Mouse (Mus musculus): ENCODE data around the gene Mcoln1.

Gene Mcoln1

DNA sequence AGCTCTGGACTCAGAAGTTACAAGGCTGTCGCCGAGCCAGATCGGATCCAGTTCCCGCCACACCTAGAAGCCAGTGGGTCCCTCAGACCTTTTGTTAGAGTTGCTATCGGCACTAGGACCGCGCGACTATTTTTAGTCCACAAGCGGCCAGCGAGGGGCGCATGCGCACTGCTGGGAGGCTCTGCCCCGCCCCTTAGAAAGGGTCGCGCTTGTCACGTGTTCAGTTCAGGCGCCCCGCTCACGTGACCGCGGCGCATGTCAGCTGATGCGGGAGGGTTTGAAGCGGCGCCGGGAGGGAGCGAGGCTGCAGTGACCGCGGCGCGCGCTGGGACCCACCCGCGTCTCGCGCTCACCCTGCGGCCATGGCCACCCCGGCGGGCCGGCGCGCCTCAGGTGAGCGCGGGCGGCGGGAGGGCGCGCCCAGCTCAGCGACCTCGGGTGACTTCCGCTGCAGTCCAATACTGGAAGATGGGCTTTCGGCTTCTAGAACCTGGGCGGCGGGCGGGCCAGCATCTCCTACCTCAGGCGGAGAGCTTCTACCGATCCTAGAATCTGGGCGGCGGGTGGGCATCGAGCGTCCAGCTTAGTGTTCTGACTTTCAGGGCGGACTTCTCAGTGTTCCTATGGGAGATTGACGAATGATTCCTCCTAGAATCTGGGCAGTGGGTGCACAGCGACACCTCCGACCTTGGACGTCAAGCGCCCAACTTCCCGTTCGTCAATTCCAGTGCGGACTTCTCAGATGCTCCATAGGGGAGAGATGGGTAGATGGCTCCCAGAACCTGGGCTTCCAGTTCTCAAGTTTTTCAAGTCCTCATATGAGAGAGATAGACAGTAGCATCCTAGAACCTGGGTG, at the start of gene Mcoln1:
Gene Mcoln1 (plus strand): TSS at position 223 of the 856 bp plus-strand sequence.
- peak; percentile 91 for DNase-seq (ENCODE audit: low spot score)

DNA sequence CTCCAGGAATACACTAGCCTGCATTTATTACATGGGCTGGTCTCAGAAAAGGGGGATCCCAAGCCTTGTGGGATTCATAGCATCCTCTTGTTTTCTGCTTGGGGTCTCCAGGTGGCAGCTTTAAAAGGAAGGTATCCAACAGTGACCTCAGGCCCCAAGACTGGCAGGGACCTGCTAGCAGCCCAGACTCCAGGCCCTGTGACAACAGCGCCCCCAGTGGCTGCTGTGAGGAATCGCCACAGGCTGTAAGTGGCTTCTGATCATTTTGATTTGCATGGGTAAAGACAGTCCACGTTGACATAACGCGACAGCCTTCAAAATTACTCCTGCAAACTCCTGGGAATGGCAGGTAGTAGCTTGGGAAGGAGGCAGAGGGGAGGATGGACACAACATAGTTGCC, 49.6 kb upstream of the Mcoln1 start:
- DNase-seq (ENCODE audit: low spot score): no peak

DNA sequence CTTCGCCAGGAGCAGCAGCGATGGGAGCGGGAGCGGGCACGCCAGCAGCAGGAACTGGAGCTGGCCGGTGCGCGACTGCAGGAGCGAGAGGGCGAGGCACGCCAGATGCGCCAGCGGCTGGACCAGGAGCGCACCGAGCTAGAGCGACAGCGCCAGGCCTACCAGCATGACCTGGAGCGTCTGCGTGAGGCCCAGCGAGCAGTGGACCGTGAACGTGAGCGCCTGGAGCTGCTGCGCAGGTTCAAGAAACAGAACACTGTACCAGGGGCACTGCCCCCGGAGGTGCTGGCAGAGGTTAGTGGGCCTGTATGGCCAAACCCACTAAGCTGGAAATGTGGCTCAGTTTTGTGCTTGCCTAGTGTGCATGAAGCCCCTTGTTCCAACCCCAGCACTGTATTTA, 48.3 kb upstream of the Mcoln1 start:
- no peak for DNase-seq (ENCODE audit: low spot score)

DNA sequence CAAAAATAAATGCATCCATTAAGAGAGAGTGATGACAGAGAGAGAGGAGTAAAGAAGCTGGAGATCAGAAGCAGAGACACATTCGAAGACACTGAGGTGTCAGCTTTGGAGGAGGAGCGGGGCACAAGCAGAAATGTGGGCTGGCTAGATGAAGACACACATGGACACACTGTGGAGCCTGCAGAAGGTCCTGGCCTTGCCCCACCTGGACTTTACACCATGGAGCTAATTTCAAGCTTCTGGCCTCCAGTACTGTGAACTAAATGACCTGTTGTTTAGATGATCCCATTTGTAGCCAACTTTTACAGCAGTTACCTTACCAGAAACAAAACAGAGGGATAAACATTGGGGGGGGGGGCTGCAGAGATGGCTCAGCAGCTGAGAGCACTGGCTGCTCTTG, 37.0 kb upstream of the Mcoln1 start:
- no peak for DNase-seq (ENCODE audit: low spot score)

DNA sequence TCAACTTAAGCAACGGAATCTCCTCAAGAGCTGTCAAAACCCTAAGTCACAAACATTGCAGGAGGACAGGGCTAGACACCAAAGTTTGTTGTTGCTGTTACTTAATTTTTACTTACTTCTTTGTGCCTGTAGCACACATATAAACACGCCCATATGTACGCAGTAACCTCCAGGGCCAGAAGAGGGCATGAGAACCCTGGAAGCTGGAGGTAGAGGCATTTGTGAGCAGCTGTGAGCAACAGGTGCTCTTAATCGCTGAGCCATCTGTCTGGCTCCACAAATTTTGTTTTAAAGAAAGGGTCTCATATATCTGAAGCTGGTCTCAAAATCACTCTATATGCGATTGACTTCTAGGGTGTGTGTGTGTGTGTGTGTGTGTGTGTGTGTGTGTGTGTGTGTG, 35.9 kb upstream of the Mcoln1 start:
- DNase-seq (ENCODE audit: low spot score): no peak

DNA sequence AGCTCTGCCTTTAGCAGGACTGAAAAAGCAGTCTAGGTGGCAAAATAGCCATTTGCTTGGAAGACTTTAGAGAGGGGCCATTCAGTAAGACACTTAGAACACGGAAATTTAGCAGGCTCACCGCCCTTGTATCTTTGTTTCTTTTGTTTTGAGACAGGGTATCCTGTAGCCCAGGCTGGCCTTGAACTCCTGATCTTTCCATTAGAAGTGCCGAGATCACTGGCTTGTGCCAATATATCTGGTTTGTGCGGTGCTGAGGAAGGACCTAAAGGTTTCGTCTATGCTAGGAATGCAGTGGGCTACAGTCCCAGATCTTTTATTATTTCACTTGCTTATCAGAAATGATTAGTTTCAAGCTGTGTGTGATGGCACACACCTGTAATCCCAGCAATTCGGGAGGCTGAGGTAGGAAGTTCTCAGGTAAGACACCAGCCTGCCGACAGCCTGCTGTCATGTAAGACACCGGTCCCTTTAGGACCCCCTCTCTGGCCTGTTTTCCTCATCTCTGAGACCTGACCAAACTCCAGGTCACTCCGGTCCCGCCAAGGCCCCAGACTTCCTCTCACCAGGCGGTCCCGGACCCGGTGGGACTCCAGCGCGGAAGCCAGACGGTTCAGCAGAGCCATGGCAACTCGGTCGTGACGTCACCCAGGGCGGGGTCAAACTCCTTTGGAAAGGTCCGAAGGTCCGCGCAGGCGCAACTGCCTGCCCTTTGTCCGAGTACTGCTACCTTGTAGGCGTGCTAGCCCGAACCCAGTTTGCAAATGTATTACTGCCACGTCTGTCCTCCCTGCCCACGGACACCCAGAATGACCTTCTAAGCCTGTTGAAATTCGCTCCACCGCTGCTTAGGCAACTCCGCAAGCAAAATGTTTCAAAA, 33.0 kb upstream of the Mcoln1 start, which contains the start of gene Pex11g:
Gene Pex11g (minus strand): TSS at position 675 of the 880 bp plus-strand sequence.
- peak; percentile 95 for DNase-seq (ENCODE audit: low spot score)

DNA sequence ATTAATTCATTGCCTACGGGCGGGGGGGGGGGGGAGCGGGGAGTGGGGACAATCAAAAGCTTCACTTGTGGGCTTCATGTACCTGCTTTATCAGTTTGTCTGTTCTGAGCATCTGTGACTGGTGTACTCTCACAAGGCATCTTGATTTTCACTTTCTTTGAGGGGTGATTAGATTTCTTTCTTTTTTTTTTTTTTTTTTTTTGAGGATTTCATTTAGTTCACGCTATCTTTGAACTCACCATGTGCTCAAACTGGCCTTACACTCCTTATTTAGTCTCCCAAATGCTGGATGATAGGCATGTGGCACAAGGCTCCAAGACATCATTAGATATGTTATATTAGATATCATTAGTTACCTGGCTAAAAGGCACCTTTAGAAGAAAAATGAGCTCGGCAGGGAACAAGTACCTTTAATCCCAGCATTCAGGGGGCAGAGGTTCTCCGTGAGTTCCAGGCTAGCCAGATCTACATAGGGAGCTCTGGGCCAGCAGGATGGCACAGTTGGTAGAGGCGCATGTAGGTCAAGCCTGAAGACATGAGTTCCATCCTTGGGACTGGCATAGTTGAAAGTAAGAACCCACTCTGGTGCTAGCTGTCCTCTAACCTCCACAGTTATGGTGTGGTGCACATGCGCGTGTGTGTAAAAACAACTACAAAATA, 32.2 kb upstream of the Mcoln1 start:
- DNase-seq (ENCODE audit: low spot score): no peak

DNA sequence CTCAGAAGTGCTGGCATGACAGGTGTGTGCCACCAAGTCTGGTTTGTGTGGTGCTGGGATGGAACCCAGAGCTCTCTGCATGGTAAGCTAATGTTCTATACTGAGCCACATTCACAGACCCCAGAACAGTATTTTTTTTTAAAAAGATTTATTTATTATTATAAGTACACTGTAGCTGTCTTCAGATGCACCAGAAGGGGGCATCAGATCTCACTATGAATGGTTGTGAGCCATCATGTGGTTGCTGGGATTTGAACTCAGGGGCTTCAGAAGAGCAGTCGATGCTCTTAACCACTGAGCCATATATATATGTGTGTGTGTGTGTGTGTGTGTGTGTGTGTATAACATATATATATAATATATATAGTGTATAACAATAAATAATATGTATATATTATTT, 31.4 kb upstream of the Mcoln1 start:
- DNase-seq (ENCODE audit: low spot score): no peak

DNA sequence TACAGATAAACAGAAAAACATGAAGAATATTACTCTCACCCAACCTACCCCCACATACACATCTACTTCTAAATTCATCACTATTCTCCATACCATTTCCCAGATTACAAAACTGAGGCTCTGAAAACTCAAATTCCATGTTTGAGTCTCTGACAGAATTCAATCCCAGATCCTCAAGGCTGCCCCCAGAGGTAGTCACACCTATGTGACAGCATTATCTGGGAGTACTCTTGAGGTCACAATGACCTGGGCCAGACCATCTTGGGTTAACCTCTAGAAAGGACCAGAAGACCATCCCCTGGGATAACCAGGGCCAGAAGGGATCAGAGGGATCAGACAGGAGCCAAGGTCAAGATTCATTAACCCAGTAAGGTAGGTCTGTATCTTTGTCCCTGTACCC, 29.7 kb upstream of the Mcoln1 start, which contains the start of gene Tex45:
Gene Tex45 (plus strand): TSS at position 301 of the 400 bp plus-strand sequence.
- no peak for DNase-seq (ENCODE audit: low spot score)

DNA sequence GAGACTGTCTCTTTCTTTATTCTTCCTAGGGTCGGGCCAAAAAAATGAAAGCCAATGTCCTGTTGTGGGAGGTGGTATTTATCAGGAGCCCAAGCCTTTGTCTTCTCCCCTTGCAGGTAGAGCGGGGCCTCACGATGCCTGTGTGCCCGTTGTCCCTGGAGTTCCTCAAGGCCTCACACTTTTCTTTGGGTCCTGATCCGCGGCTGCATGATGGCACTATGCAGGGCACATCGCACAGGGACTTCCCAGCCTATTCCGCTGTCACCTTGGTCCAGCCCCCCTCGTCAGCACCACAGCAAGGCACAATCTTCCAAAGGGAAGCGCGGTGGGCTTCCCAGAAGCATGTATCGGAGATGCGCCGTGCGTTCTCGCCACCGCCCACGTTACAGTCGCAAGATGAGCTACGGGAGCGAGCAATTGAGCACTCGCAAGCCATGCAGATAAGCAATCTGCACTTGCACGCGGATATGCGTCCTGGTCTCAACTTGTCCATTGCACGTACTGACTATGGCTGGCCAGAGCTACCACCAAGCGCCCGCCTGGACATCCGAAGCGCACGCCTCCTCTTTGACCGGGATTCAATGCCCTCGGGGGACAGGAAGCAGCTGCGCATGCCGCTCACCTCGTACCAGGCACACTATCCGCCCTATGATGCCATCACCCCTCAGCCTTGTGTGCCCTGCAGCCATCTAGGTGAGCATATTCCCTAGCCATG, 24.4 kb upstream of the Mcoln1 start:
- DNase-seq (ENCODE audit: low spot score): no peak

DNA sequence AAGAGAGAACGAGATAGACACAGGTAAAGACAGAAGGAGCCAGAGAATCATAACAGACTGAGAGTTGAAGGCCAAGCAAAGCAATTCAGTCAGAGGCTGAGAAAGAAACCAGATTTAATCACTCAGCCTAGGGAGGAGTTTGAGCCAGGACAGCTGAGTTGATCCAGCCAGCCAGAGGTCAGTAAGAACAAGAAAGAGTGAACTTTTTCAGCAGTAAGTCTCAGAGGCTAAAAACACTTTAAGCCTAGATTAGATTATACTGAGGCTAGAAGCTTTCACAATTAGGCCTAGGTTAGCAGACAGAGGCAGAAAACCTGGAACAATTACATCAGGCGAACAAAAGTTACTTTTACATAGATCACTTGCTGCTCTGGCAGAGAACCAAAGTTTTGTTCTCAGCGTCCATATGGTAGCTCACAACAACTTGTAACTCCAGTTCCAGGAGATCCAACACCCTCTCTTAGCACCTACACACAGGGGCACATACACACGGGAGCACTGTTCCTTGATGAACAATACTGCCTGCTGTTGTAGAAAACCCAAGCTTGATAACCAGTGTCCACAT, 20.0 kb upstream of the Mcoln1 start:
- no peak for DNase-seq (ENCODE audit: low spot score)

DNA sequence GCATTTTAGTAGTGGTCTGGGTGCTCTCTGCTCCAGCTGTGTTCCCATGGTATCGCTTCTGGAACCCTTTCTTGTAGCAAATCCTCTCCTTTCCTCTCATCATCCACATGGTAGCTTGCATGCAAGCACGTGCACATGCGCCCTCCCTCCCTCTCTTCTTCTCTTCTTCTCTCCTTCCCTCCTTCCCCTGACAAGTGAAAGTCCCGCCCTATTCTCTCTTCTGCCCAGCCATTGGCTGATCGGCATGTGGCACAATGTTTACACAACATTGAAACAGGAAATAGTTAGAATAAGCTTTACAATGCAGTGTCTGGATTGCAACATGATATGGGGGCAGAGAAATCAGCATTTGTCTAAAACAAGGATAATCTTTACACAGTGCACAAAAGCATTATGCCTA, 18.7 kb upstream of the Mcoln1 start:
- no peak for DNase-seq (ENCODE audit: low spot score)

DNA sequence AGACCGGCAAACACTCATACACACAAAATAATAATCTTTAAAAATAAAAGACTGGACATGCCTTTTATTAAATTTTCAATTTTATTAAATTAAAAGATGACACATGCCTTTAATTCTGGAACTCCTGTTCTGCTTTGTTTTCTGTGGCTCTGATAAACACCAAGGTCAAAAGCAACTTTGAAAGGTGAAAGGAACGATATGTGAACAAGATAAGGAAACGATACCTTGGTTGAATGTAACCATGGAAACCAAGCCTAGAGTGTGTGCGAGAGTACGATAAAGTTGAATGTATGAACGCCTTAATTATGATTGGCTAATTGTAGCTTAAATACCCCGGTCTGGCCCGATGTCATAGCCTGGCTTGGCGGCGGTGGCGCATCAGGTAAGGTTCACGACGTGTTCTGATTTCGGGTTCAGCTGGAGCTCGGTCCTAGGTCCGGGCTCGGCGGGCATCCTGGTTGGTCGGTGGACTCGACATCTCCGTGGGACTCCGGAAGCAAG, 18.0 kb upstream of the Mcoln1 start:
- DNase-seq (ENCODE audit: low spot score): no peak

DNA sequence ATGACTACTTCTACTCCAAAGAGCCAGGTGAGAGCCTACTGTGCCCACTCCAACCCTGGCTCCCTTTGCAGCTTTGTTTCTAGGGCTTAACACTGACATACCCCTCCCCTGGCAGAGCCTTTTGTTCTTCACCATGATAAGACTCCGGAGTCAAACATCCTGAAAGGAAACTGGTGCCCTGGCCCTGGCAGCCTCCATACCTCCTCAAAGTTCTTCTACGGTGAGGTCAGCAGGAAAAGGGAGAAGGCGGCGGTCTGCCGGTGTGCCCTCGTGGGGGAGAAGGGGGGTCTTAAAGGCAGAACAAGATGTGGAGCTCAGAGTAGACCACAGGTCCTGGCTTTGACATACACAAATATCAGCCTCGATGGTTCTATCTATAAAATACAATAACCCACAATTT, 16.7 kb upstream of the Mcoln1 start:
- no peak for DNase-seq (ENCODE audit: low spot score)

DNA sequence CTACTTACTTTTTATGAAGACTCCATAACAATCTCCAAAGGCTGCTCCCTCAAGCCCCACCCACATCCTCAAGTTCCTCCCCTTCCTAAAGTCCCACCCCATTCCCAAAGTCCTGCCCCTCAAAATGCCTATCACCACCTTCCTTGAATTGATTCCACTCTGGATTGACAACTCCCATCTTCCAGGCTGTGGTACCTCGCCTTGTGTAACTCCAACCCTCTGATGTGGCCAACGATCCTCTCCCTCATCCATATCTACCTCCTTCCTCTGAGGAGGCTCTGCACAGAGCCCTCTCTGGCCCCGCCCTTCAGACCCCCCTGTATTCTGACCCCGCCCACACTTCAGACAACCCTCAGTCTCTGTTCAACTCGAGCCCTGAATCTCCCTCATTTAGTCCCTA, 15.1 kb upstream of the Mcoln1 start:
- no peak for DNase-seq (ENCODE audit: low spot score)

DNA sequence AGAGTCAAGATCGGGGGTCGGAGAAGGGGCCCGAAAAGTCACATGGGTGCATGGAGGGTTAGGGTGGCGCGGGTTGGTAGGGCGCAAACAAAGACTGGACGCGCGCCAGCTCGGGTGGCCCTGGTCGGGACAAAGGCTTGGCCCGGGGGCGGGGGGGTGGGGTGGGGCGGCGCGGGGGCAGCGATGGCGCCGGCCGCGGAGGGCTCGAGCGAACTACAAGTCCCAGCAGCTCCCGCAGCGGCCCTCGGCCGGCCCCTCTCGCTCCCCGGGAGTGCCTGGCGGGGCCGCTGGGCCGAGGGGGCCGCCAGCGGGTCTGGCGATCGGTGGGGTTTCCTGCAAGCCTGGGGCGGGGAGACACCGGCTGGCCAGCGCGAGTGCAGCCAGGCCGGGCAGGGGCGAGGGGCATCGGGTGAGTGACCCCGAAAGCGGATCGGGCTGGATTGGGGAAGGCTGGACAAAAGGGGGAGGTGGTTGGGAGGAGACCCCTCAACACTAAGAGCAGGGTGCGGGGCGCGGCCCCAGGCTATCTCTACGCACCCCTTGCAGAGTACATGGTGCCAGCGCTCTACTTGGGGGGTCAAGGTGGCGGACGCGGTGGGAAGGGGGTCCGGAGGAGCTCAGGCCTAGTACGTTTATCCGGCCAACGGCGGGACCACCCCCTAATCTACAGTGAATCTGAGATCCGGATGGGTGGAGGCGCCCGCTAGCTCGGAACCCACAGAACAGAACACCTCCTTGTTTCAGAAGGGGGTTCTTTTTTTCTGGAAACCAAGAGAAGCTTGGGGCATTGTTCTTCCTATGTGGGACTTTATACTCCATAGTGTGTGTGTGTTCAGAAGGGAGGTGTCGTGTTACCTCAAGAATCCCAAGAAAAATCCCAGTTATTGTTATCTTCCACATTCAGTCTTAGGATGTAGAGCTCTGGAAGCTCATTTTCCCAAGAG, 7.1 kb upstream of the Mcoln1 start, which contains the start of gene Zfp358:
Gene Zfp358 (plus strand): TSS at position 238 of the 944 bp plus-strand sequence.
- no peak for DNase-seq (ENCODE audit: low spot score)

DNA sequence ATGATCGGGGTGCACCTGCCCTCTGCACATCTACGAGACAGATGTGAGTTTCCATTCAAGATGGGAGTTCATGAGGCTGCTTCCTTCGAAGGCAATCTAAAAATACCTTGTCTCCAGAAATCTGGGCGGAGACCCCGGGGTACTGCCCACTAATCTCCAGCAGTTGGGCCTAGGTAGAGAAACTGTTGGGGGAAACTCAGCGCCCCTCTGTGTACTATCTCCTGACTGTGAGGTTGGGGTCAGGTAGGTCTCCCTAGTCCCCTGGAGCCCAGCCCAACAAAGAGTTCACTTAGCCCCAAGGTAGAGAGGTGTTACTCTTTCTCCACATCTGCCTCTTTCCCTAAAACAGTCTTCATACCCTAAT, 6.4 kb upstream of the Mcoln1 start:
- no peak for DNase-seq (ENCODE audit: low spot score)

DNA sequence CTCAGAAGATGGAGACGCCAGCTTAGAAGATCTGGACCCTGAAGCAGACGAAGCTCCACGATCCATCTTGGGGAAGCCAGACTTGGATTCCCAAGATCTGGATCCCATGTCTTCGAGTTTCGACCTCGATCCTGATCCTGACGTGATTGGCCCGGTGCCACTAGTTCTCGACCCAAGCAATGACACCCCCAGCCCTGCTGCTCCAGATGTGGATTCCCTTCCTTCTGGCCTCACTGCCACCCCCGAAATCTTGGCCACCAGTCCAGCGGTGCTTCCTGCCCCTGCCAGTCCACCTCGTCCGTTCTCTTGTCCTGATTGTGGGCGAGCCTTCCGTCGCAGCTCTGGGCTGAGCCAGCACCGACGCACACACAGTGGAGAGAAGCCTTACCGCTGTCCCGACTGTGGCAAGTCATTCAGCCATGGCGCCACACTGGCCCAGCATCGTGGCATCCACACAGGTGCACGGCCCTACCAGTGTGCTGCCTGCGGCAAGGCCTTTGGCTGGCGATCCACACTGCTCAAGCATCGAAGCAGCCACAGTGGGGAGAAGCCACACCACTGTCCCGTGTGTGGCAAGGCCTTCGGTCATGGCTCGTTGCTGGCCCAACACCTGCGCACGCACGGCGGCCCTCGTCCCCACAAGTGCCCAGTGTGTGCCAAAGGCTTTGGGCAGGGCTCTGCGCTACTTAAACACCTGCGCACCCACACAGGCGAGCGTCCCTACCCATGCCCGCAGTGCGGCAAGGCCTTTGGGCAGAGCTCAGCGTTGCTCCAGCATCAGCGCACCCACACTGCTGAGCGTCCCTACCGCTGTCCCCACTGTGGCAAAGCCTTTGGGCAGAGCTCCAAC, 4.5 kb upstream of the Mcoln1 start:
- no peak for DNase-seq (ENCODE audit: low spot score)

DNA sequence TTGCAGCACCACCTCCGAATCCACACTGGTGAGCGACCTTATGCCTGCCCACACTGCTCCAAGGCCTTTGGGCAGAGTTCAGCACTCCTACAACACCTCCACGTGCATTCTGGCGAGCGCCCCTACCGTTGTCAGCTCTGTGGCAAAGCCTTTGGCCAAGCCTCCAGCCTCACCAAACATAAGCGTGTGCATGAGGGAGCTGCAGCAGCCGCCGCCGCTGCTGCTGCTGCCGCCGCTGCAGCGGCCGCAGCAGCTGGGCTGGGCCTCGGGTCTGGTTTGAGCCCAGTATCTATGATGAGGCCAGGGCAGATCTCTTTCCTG, 3.9 kb upstream of the Mcoln1 start:
- no peak for DNase-seq (ENCODE audit: low spot score)

Data from urinary bladder, postnatal 10 days (tissue).